Mouse (Mus musculus): ENCODE measurements at regions not wholly inside any gene's neighbourhood (a gene's known extent, or its start where the extent isn't known, plus 50 kb on each side); places are given as distances from the start of the nearest gene placed in this dataset.

- DNase-seq (ENCODE audit: extremely low read depth), result no peak
- TF ChIP-seq KAT2A (IDR thresholded peaks at IDR 0.05; ENCODE audit: insufficient replicate concordance, low read length), result no peak
- TF ChIP-seq ZKSCAN1 (IDR thresholded peaks at IDR 0.05; ENCODE audit: borderline replicate concordance, low read depth, low read length), result no peak
- no peak for TF ChIP-seq ZNF384 (IDR thresholded peaks at IDR 0.05; ENCODE audit: low read depth, low read length)
- TF ChIP-seq ZMIZ1 (IDR thresholded peaks at IDR 0.05; ENCODE audit: low read depth, low read length), result no peak
- TF ChIP-seq JUND (conservative IDR thresholded peaks at IDR 0.05; ENCODE audit: low read depth, low read length), result no peak
- no peak for TF ChIP-seq CTCF (conservative IDR thresholded peaks at IDR 0.05 in 1 of 2, IDR thresholded peaks at IDR 0.05 in 1 of 2; ENCODE audit: low read depth in 2 of 2, low read length in 2 of 2)
- no peak for TF ChIP-seq CHD1 (IDR thresholded peaks at IDR 0.05; ENCODE audit: low read depth, low read length)
- TF ChIP-seq MAZ (IDR thresholded peaks at IDR 0.05; ENCODE audit: low read depth, low read length), result no peak
- TF ChIP-seq CHD2 (IDR thresholded peaks at IDR 0.05; ENCODE audit: low read length), result no peak
- TF ChIP-seq ETS1 (conservative IDR thresholded peaks at IDR 0.05; ENCODE audit: low read depth, low read length), result no peak
- no peak for TF ChIP-seq RCOR1 (conservative IDR thresholded peaks at IDR 0.05; ENCODE audit: low read depth, low read length)
- no peak for TF ChIP-seq USF1 (IDR thresholded peaks at IDR 0.05; ENCODE audit: low read depth, low read length)
- TF ChIP-seq E2F4 (IDR thresholded peaks at IDR 0.05; ENCODE audit: insufficient replicate concordance, low read depth, low read length), result no peak
- TF ChIP-seq MYC (IDR thresholded peaks at IDR 0.05; ENCODE audit: low read depth, low read length), result no peak
- no peak for TF ChIP-seq PAX5 (IDR thresholded peaks at IDR 0.05; ENCODE audit: low read length)
- no peak for TF ChIP-seq MXI1 (IDR thresholded peaks at IDR 0.05; ENCODE audit: low read depth, low read length)
- TF ChIP-seq IRF4 (IDR thresholded peaks at IDR 0.05; ENCODE audit: low read depth, low read length), result no peak
- no peak for TF ChIP-seq RAD21 (IDR thresholded peaks at IDR 0.05; ENCODE audit: low read depth, low read length)
- TF ChIP-seq JUN (IDR thresholded peaks at IDR 0.05; ENCODE audit: insufficient read depth, low read depth, low read length), result no peak
- no peak for TF ChIP-seq NRF1 (IDR thresholded peaks at IDR 0.05; ENCODE audit: low read depth, low read length)
- Histone ChIP-seq H3K36me3 (replicated peaks in 1 of 2; ENCODE audit: control insufficient read depth in 1 of 2, insufficient read depth in 1 of 2, low read length in 1 of 2) (no peaks in the 10 kb centered on the region), H3K27ac (ENCODE audit: insufficient read depth, low read depth) (no peak overlapping the region), H3K9ac (ENCODE audit: insufficient read depth, low read depth) (no peak overlapping the region), H3K9me3 (replicated peaks; ENCODE audit: low read length) (no peaks in the 10 kb centered on the region), H3K27me3 (replicated peaks) (no peaks in the 10 kb centered on the region), H3K4me1 (ENCODE audit: control insufficient read depth in 1 of 2, insufficient read depth in 2 of 2) (no peaks in the 10 kb centered on the region), H3K79me2 (replicated peaks; ENCODE audit: control insufficient read depth, extremely low read depth, insufficient read depth, poor library complexity, severe bottlenecking) (no peaks in the 10 kb centered on the region), H3K4me2 (ENCODE audit: insufficient read depth, low read depth, poor library complexity, severe bottlenecking) (no peak overlapping the region), H3K4me3 (replicated peaks in 1 of 3; ENCODE audit: low read depth in 2 of 3, low read length in 2 of 3, poor library complexity in 1 of 3) (no peak overlapping the region)
- dilution Hi-C loops (cut with MboI; ENCODE audit: extremely low pct_ligation_motif_present, extremely low pct_unique_long_range_greater_than_20kb, low sequenced_read_pairs) (no loop called here), in situ Hi-C loops (cut with MboI; ENCODE audit: low pct_ligation_motif_present, low pct_unique_long_range_greater_than_20kb, low sequenced_read_pairs) (no loop called here)
Measured at GRCm38 (mm10) chr3:149118806-149119205, 128.5 kb upstream of the Adgrl2 start.

- no peak for DNase-seq (ENCODE audit: extremely low read depth)
- no peak overlapping the region for H3K4me2 ChIP-seq (ENCODE audit: insufficient read depth, low read depth, poor library complexity, severe bottlenecking)
- no peak overlapping the region for H3K27ac ChIP-seq (ENCODE audit: insufficient read depth, low read depth)
- H3K4me1 ChIP-seq (ENCODE audit: control insufficient read depth in 1 of 2, insufficient read depth in 2 of 2), result no peaks in the 10 kb centered on the region
- H3K27me3 ChIP-seq (replicated peaks), result no peaks in the 10 kb centered on the region
- H3K4me3 ChIP-seq (replicated peaks in 1 of 3; ENCODE audit: low read depth in 2 of 3, low read length in 2 of 3, poor library complexity in 1 of 3), result no peak overlapping the region
- in situ Hi-C loops (cut with MboI; ENCODE audit: low pct_ligation_motif_present, low pct_unique_long_range_greater_than_20kb, low sequenced_read_pairs) (no loop called here), dilution Hi-C loops (cut with MboI; ENCODE audit: extremely low pct_ligation_motif_present, extremely low pct_unique_long_range_greater_than_20kb, low sequenced_read_pairs) (no loop called here)
- H3K79me2 ChIP-seq (replicated peaks; ENCODE audit: control insufficient read depth, extremely low read depth, insufficient read depth, poor library complexity, severe bottlenecking), result no peaks in the 10 kb centered on the region
- no peaks in the 10 kb centered on the region for H3K36me3 ChIP-seq (replicated peaks in 1 of 2; ENCODE audit: control insufficient read depth in 1 of 2, insufficient read depth in 1 of 2, low read length in 1 of 2)
- H3K9ac ChIP-seq (ENCODE audit: insufficient read depth, low read depth), result no peak overlapping the region
- TF ChIP-seq BHLHE40 (IDR thresholded peaks at IDR 0.05; ENCODE audit: low read depth, low read length), result no peak
- TF ChIP-seq USF1 (IDR thresholded peaks at IDR 0.05; ENCODE audit: low read depth, low read length), result no peak
- TF ChIP-seq RAD21 (IDR thresholded peaks at IDR 0.05; ENCODE audit: low read depth, low read length), result no peak
- no peak for TF ChIP-seq ZKSCAN1 (IDR thresholded peaks at IDR 0.05; ENCODE audit: borderline replicate concordance, low read depth, low read length)
- no peak for TF ChIP-seq SIN3A (IDR thresholded peaks at IDR 0.05; ENCODE audit: low read length)
- TF ChIP-seq CHD1 (IDR thresholded peaks at IDR 0.05; ENCODE audit: low read depth, low read length), result no peak
- TF ChIP-seq NRF1 (IDR thresholded peaks at IDR 0.05; ENCODE audit: low read depth, low read length), result no peak
- no peak for TF ChIP-seq UBTF (IDR thresholded peaks at IDR 0.05; ENCODE audit: low read depth, low read length)
- no peak for TF ChIP-seq JUN (IDR thresholded peaks at IDR 0.05; ENCODE audit: insufficient read depth, low read depth, low read length)
- TF ChIP-seq ELF1 (IDR thresholded peaks at IDR 0.05; ENCODE audit: low read depth, low read length), result no peak
- TF ChIP-seq POLR2AphosphoS2 (IDR thresholded peaks at IDR 0.05; ENCODE audit: low read depth, low read length), result no peak
- no peak for TF ChIP-seq MAZ (IDR thresholded peaks at IDR 0.05; ENCODE audit: low read depth, low read length)
- no peak for TF ChIP-seq CTCF (conservative IDR thresholded peaks at IDR 0.05 in 1 of 2, IDR thresholded peaks at IDR 0.05 in 1 of 2; ENCODE audit: low read depth in 2 of 2, low read length in 2 of 2)
- TF ChIP-seq MAFK (IDR thresholded peaks at IDR 0.05; ENCODE audit: insufficient replicate concordance, low read length), result no peak
- TF ChIP-seq TBP (conservative IDR thresholded peaks at IDR 0.05; ENCODE audit: low read depth, low read length), result no peak
- no peak for TF ChIP-seq ZC3H11A (IDR thresholded peaks at IDR 0.05; ENCODE audit: low read depth, low read length)
- H3K9me3 ChIP-seq (replicated peaks; ENCODE audit: low read length), result no peaks in the 10 kb centered on the region
Measured at GRCm38 (mm10) chr3:149117684-149118056, 127.3 kb upstream of the Adgrl2 start.
